Mouse (Mus musculus): ENCODE results near the gene Slc25a36.

GRCm38 (mm10) chr9:97130001-97130400, 19.0 kb upstream of the Slc25a36 start:
- TF ChIP-seq CTCF (IDR thresholded peaks at IDR 0.05; ENCODE audit: low read depth, low read length) (no peak), GATA1 (IDR thresholded peaks at IDR 0.05; ENCODE audit: borderline replicate concordance, low read length) (no peak)
